Mouse (Mus musculus) thymus, adult 18-20 months (tissue): Measurements from ENCODE around the gene Gng11.
A peak's percentile ranks its signal among the peaks of the same experiment; 100 is the strongest.

Experiments
- DNase-seq, 2 experiments: peaks; one replicate each; pipeline ENCODE4 v3.0.0; 2022; ENCODE audit warnings: mixed read lengths in 2 of 2

Gng11 gene

DNA sequence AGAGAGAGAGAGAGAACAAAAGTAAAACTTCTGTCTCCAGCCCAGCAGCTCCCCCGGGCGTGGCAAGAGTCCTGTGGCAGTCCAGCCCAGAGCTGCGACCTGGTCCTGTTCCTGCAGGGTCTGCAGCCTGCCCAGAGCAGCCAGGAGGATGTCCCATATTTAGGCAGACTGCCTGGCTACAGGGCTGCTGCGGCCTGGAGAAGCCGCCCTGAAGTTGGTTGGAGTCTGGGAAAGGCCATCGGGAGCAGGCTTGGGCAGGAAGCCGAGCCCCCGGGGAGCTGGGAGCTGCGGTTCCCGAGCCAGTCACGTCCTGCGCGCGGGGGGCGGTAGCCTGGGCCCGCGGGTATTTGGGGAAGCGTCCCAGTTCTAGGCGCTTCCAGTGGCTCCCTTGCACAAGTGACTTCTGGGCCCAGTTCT lies at the start of gene Gng11:
Gng11 (plus strand) TSS at position 15 of the 417 bp plus-strand sequence.
- DNase-seq: peak; percentile 3

DNA sequence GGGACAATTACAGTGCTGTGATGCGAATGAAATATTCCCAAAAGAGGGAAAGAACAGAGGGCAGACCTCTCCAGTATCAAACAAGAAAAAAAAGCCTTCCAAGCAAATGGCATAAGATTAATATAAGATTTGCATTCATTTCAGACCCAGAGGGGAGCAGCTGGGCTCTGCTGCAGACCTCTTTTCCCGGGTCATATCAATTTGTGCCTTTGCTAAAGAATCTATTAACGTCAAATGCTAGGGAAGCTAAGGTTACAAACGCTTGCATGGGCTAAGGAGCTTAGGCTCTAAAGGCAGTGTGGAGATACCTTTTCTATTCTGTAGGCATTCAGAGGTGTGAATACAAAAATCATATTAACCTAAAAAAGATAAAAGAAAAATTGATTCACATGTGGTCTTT lies 48.7 kb upstream of the Gng11 start:
- no peak for DNase-seq

DNA sequence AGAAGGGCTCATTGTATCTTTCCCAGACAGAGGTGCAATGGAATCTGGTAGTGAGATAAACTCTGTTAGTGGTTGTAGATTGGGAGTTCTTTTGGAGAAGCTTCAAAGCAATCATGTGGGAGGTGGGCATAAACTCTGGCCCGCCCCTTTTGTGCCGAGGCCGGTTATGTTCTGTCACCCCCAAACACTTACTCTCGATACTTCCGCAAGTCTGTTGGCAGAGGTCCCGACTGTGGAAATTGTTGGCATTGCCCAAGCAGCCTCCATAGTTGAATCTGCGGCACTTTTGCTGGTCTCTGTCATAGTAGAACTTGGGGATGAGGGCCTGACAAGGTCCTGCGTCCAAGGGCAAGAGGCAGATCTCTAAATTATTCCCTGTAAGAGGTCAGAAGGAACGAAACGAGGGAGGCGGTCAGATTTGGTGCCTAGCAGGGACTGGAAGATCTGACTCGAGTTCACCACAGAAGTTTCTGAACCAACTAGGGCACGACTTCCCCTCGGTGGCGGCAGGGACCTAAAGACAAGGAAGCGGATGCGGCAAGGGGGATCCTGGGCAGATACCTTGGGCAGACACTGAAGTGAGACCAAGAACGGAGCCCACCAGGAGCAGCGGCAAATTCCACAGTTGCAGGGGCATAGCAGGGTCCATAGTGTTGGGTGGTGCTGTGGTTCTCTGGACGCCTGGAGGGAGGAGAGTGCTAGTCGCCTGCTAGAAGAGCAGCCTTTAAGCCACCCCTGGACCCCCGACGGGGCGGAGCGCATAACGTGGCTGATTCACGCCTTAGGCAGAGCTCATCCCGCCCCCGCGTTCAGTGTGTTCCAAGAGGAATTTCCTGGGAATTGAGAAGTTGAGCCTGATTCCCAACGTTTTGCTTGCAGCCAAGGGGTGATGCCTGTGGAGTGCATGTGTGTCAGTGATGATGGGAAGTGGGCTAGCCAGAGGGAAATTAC lies 35.8 kb upstream of the Gng11 start:
- DNase-seq: peak in 1 of 2 experiments; percentile 0

DNA sequence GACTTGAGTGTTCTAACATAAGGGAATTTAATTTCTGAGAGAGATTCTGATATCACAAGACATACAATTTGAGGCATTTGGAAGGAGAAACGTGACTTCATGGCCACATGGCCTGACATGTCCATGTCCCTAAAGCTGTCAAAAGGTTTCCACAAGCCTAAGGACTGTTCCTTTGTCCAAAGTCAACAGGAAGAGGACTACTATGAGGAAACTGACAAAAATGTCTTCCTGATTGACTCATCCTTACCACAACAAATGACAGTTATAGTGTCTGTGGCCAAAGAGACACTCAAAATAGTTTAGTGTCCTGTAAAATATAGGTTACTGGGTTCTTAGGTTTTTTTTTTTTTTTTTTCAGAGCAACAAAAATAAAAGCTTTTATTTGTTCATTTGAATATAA lies 30.0 kb upstream of the Gng11 start:
- DNase-seq: no peak

DNA sequence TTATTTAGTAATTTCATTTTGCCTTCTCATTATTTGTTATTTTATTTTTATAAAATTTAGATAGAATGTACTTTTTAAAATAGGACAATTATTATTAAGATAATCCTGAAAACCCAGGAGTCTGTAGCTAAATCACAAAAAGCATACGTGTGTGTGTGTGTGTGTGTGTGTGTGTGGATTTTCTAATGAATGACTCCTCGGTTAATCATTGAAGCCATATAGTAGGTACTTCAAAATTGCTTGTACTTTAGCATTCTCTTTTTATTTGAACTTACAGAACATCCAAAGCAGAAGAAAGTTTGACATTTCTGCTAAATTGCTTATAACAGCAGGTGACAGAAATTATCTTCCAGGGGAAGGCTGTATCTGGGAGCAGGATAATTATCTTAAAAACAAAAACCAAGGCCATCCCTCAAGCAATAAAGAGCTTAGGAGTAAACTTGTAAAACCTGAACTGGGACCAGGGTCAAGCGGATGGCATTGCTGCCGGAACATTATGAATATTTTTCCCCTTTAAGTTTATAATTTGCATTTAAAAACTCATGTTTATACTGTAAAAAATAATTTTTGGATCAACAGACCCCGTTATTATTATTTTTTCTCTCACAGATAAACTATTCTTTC lies 20.9 kb upstream of the Gng11 start:
- DNase-seq: no peak

DNA sequence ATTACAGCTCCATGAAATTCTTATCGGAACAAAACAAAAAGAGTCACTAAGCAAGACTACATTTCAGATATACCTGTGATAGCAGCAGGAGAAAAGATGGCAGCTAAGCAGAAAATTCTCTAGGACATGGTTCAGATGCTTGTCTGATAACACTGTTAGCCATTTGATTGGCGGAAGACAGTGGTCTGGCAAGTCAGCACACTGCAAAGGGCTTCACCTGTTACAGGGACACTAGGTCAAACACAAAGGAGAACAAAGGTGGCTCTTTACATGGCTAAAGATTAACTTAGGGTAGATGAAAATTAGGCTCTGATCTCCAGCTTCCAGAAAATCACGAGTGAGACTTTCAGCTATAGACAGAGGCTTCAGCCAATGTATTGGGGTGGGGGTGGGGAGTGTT lies 15.0 kb upstream of the Gng11 start, which contains the start of gene Tfpi2:
Tfpi2 (minus strand) TSS at position 170 of the 400 bp plus-strand sequence.
- no peak for DNase-seq

DNA sequence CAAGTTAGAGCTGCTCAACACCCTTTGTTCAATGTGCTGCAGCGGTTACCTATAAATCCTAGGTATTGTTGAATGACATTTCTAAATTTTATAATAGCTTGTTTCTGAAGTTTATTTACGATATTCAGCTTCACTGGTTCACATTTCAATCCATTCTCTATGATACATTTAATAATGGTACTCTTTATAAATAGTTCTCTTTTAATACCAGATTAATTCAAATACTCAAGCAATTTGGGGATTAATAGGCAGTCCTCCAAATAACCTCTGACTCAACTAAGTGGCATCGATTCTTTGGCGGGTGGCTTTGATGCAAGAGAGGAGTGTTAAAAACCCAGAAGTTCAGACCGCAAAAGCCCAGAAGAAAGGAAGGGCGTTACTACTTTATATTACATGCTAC lies 10.2 kb upstream of the Gng11 start, which contains the start of gene Gngt1:
Gngt1 (plus strand) TSS at position 301 of the 400 bp plus-strand sequence.
- no peak for DNase-seq

DNA sequence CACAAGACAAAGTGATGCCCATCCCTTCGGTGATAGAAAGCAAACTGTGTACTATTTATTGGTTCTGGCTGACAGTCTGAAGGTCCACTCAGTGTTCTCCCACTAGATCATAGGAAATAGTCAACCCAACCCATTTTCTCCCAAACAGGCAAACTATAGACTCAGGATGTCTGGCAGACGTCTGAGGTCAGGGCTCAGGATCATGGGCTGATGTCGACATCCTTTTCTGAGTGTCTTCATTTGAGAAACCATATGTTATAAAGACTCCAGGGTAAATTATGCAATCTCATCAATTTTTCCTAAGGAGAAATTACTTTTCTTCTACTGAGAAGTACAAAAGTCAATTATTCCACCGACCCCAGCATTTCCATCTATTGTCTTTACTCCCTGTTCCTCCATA lies 5.6 kb upstream of the Gng11 start:
- DNase-seq: no peak

DNA sequence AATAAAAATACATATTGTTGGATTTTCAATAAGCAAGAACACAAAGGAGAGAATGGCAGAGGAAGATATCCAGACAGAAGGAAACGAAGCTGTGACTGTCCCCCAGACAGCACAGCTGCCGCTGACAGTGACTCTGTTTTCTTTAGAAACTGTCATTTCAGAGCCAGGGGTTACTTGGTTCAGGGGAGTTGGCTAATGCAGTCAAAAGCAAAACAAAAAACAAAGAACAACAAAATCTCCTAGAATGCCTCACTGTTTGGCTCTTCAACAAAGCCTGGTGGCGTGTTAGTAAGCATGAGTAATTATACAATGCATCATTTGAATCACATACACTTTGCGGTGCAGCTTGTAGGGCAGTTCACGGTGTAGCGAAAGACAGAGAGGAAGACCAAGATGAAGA lies 4.4 kb upstream of the Gng11 start:
- no peak for DNase-seq

DNA sequence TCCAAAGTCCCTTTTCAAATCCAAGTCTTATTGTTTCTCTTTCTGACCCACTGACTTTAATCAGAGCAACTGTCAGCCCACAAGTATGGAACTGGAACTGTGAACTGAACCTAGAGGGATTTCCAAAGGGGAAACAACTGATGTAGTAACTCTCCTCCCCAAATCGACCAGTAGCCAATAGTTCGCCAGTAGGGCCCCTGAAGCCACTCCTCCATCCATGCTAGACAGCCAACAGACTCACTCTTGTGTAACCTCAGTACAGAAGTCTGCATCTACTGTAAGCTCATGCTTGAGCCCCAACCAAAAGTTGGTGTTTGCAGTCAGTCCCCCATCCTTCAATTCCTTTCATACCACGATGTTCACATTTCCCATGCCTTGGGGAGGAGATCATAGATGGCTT lies 3.0 kb upstream of the Gng11 start:
- no peak for DNase-seq

DNA sequence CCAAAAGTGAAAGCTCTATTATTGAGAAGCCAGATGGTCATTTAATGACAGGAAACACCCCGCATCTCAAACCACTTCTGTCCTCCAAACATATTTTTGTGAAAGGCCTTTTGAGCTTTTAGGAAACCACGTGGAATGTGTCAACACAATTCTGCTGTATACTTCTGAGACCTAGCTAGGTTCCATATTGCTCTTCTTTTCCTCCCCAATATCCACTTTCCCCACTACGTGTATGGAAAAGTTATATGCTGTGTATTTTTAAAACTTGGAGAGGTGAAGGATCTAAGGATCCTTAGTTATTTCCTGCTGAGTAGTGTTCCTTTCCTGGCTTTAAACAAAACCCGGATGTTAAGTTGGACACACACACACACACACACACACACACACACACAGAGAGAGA lies 259 bp upstream of the Gng11 start:
- DNase-seq: no peak

DNA sequence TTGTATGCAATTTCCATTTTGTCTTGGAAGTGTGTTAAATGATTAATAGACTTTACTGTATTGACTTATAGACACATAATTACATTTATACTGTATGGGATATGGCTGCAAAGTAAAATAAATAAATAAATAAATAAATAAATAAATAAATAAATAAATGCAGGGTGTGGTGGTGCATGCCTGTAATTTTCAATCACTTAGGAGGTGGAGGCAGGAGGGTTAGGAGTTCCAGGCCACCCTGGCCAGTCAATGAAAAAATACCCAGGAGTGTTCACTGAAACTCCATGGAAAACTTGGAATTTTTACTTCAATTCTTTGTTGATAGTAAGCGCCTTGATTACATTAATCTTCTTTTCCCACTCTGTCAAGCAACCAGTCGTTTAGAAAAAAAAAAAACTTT lies 1.1 kb downstream of the Gng11 start:
- DNase-seq: no peak

DNA sequence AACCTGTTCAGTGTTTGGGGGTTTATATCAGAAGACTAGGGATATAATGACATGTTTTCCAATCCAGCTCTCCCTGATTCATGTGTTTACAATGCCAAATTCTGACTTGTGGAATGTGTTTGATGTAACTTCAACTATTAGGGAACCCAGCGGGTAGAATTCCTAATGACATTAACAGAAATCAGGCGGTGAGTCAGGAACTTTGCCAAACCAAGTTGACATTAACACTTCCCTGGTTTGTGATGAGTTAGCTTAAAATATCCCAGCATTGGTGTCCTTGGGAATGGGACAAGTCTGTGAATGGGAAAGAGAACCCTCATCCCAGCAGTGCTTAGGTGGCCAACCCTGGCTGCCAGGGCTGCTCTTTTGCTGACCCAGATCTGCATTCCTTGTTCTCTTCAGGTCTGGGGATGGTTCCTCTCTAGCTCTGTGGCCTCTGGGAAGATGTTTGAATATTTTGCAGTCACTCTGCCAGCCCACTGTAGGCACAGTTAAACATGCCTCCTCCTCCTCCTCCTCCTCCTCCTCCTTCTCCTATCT lies 4.9 kb downstream of the Gng11 start:
- DNase-seq: no peak

DNA sequence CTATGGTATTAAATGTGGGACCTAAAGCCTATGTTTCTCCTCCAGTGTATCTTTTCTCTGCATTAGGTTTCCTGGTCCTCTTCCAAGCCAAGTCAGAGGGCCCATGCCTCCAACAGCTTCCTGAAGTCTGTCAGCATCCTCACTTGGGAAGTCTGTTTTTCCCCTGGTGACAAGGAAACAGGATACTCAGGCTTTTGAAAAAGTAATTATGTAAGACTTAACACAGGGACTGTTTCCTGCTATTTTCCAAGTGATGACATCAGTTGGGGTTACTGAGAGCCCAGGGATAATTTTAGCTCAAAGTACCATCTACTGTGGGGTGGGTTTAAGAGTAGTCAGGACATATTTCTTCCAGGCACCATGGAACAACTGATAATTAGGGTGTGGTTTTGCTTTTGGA lies 5.8 kb downstream of the Gng11 start:
- DNase-seq: no peak

DNA sequence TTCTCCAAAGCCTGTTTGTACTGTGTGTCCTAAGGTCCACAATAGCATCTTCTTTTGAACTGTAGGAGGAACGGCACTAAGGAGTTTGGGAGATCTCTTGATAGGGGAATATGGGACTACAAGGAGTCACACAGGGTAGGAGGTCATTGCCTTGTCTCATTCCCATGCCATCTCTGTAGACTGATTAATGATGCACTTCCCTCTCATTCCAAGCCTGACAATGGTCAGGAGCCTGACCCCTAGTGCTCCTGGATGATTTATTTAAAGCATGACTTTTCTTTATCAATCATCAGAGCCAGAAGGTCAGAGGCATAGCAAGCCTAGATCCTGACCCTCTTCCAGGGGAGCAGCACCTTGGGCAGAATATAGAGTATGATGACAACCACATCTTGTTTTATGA lies 18.9 kb downstream of the Gng11 start:
- DNase-seq: no peak

DNA sequence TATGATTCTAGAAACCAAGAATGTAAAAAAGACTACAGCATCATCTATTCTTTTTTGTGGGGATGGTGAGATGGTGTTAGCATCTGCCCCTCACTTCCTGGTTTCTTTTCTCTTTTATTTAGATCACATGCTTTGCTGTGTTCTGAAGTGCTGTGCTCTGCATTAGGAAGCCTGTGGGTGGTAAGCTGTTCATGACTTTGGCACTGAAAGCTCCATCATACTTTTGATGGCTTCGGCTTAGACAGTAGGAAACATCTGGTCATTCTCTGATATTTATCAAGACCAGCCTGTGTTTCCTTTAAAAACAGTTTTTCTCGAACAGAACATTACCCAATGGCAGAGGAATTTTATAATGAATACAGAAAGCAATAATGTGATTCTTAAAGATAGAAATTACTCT lies 22.7 kb downstream of the Gng11 start:
- no peak for DNase-seq

DNA sequence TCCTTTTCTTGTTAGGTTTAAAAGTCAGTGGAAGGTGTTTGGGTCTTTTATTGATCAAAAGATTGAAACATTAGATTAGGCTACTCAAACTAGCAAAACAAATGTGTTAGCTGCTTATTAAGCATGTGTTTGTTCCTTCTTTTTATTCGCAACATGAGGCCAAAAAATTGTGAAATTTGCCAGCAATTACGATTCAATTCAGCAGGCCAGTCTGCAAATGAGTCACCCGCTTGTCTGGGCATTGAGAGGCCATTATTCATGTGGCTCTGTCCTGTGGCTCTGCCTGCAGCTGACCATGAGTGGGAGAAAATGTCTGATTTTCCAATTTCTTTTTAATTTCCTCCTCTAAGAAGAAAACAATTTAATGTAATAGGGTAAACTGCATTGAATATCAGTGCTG lies 27.3 kb downstream of the Gng11 start:
- DNase-seq: no peak

DNA sequence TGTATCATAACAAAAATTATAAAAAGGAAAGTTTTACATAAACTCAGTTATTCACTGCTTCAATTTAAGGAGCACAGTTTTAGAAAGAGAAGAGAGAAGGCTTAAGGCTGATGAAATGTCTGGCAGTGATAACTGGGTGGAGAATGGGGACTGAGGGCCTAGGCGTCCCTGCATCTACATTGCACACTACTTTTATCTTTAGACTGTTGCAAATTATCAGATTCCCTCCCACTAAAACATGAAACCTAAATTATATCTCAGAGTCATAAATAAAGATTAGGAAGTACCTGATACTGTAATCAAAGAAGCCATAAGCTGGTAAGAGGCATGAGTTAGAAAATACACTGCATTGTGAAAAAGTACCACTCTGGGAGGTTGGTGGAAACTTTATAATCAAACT lies 38.1 kb downstream of the Gng11 start:
- no peak for DNase-seq

DNA sequence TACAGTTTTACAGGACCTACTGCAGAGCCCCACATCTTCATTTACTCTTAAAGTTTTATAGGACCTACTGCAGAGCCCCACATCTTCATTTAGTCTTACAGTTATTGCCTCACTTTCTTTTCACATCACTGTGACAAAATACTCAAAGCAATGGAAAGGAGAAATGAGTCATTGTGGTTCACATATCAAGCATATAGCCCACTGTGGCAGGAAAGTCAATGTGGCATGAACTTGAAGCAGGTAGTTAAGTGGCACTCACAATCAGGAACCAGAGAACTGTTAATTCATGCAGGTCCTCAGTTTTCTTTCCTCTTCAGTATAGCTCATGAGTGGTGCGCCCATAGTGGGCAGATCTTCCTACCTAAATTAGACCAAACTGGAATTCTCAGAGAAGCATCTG lies 43.5 kb downstream of the Gng11 start:
- DNase-seq: no peak

DNA sequence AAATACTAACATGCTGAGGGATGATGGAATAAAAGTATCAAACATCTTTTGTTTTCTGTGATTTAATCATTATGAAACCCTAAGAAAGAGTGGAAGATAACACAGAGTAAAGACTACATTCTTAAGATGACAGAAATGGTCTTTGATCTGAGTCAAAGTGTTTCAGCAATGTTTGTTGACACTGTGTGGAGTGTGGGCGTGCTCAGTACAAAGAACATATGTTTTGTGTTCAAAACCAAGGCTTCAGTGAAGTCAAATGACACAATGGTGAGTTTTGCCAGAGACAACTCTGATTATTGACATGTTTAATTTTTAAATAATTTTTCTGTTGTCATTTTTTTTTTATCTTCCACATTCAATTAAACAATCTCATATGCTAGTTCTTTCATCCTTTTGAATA lies 49.1 kb downstream of the Gng11 start:
- DNase-seq: no peak

DNA sequence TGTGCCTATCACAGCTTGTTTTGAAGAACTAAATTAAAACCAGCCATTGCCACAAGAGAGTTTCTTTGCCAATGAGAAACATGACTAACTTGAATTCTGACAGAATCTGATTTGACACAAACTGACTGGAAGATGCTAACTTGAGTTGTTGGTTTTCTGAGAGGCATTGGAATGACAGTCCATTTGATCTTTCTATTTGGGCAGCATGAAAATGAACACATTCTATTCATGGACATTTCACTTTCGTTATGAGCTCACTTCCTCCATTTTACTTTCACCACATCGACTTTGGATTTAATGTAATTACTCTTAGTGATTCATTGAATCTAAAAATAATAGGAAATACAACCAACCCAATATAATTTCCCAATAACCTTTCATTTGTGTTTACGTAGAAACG lies 50.7 kb downstream of the Gng11 start:
- DNase-seq: no peak
